Mouse (Mus musculus) heart, postnatal 0 days (tissue): ENCODE data around the gene Cp.

ENCODE experiments used
- CTCF ChIP-seq: IDR thresholded peaks from 2 replicates; pipeline ENCODE4 v1.5.1; 2016; ENCODE audit warnings: antibody characterized with exemption, control low read depth, low read depth
- EP300 ChIP-seq: IDR thresholded peaks from 2 replicates; pipeline ENCODE4 v1.6.1; 2016; ENCODE audit warnings: antibody characterized with exemption, low read depth

GRCm38 (mm10) chr3:20007759-20008158 lies 50.9 kb downstream of the Cp start:
- TF ChIP-seq CTCF (no peak), EP300 (no peak)
